Mouse (Mus musculus) small intestine, adult 2 months (tissue): Measurements from ENCODE around the gene Slc25a19.

Experiments
- CTCF ChIP-seq: fragments of 200-500 bp; IDR thresholded peaks from 2 replicates; pipeline ENCODE4 v1.5.1; 2012; ENCODE audit warnings: low read depth, mild to moderate bottlenecking, control low read depth, inconsistent platforms, low read length, moderate library complexity, mixed read lengths; ENCODE audit not compliant: insufficient replicate concordance, insufficient read length; ENCODE audit errors: extremely low read depth
- POLR2A ChIP-seq: fragments of 200-500 bp; IDR thresholded peaks from 2 replicates; pipeline ENCODE4 v1.6.1; 2012; ENCODE audit warnings: low read depth, mild to moderate bottlenecking, control low read depth, inconsistent platforms, low read length, moderate library complexity

DNA sequence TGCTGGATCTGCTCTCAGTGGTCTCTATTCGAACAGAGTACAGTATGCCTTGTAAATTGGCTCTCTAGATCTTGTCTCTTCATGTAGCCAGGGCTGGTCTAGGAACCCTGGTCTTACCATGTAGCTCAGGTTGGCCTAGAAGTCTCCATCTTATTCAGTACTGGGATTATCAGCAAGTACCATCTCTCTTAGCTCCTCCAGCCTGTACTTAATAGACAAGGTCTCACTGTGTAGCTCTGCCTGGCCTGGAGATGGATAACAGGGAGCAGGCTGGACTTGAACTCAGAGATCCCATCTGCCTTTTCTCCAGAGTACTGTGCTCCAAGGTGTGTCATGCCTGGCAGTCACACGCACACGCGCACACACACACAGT, 13.6 kb upstream of the Slc25a19 start:
- TF ChIP-seq CTCF = no peak
- TF ChIP-seq POLR2A = no peak
